Mouse (Mus musculus) neural tube, embryonic 10.5 days (tissue): ENCODE data around the gene Ccdc163.

Experiments used
- DNase-seq: peaks from one replicate; pipeline ENCODE4 v3.0.0-alpha.2; 2017; ENCODE audit warnings: low spot score; ENCODE audit errors: extremely low spot score

Gene Ccdc163

GRCm38 (mm10) chr4:116776391-116776790 lies 68.1 kb downstream of the Ccdc163 start:
- no peak for DNase-seq

DNA sequence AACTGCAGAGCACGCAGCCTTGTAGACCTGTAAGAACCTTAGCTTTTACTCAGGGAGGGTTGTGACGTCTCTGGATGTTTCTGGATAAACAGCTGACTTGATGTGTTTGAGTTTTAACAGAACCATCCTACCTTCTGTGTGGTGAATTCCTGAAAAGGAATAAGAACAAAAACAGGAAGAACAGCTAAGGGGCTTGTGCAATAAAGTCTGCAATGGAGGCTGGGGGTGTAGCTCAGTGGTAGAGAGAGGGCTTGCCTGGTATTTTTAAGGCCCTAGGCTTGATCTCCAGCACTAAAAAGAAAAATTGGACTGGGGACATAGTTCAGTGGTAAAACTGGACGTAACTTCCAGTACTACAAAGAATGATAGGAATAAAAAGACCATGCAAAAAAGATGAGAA lies 68.8 kb downstream of the Ccdc163 start:
- no peak for DNase-seq

GRCm38 (mm10) chr4:116780541-116780940 lies 72.2 kb downstream of the Ccdc163 start:
- DNase-seq = no peak

GRCm38 (mm10) chr4:116781366-116781765 lies 73.1 kb downstream of the Ccdc163 start:
- no peak for DNase-seq

DNA sequence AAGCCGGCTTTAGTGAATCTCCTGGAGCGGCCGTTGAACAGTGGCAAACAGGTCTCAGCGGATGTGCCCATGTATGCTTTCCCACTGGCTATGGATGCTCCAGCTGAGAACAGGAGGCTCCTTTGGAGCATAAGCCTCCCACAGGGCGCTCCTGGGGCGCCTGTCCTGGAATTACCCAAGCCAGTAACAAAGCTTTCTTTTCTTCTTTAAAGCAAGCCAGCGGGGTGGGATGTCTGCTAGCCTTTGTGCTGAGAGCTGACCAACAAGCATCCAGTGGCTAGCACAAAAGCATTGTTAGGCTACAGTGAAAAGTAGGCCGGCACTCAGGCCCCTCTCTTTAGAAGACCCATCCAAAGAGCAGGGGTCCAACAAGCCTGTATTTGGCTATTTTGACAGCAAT lies 73.9 kb downstream of the Ccdc163 start:
- peak; percentile 46 for DNase-seq

DNA sequence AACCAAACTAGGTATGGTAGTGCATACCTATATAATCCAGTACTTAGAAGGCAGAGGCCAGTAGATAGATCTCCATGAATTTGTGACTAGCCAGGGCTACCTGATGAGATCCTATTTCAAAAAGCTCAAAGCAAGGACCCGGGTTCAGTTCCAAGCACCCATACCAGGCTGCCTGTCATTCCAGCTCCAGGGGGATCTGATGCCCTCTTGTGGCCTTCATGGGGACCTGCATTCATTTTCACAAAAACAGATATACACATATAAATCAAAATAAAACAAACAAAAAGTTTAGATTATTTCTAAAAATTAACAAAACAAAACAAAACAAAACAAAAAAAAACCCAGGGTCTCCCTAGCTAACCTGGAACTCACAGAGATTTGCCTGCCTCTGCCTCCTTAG lies 78.3 kb downstream of the Ccdc163 start:
- no peak for DNase-seq

- no peak for DNase-seq
Measured at GRCm38 (mm10) chr4:116787985-116788760, 79.9 kb downstream of the Ccdc163 start.

- DNase-seq = peak; percentile 69
Measured at GRCm38 (mm10) chr4:116788956-116789355, 80.6 kb downstream of the Ccdc163 start.

GRCm38 (mm10) chr4:116792453-116792852 lies 84.1 kb downstream of the Ccdc163 start:
- no peak for DNase-seq

GRCm38 (mm10) chr4:116794273-116794672 lies 86.0 kb downstream of the Ccdc163 start:
- no peak for DNase-seq

- no peak for DNase-seq
Measured at GRCm38 (mm10) chr4:116796442-116797110, 88.3 kb downstream of the Ccdc163 start.

- DNase-seq = peak; percentile 29
Measured at GRCm38 (mm10) chr4:116799901-116800300, 91.6 kb downstream of the Ccdc163 start.
